Comparison of ENCODE assay signal across 30 mouse cellular contexts in genomic region chr10:22696864-22697263, GRCm38 (mm10). TPM values are rescaled to one million over a fixed set of nuclear protein-coding genes. Genes with fewer than 3 reads are reported as not detected.
A peak's percentile ranks its signal among the peaks of the same experiment; 100 is the strongest.
DNase-seq lines count a peak whose midpoint lies in the region; ATAC-seq and TF ChIP-seq lines count a peak whose summit lies in the region.
"Had no signal": no experiment of that assay in that cellular context is flagged by ENCODE, and none has a peak within 500 bp of the region (broad histone marks: within the 10 kb centered on the region; RNA-seq: fewer than 3 reads in every experiment).

No protein-coding gene starts in this region.

- POLR2A ChIA-PET in Patski (lab: Charles Lee): no interaction called here

- H3K27me3 ChIP-seq in ES-Bruce4 (ENCODE audit: control insufficient read depth, insufficient read depth, low read length, poor library complexity, severe bottlenecking) (no peaks in the 10 kb centered on the region), Patski (no peaks in the 10 kb centered on the region)
- H3K27me3 ChIP-seq: CH12.LX; embryonic facial prominence, embryonic 13.5 days; forebrain, embryonic 13.5 days; heart, embryonic 12.5 days; heart, embryonic 15.5 days; hindbrain, embryonic 12.5 days; hindbrain, embryonic 15.5 days had no signal

- ATAC-seq in Patski: peak; percentile 54
- no peak for ATAC-seq in activated CD4-positive, CD25-positive, alpha-beta regulatory T cell, adult 4 months
- ATAC-seq: forebrain, embryonic 13.5 days; forebrain, embryonic 16.5 days; intestine, postnatal 0 days had no signal

- H3K27ac ChIP-seq in left cerebral cortex, adult 2 months: peak overlapping the region; percentile 20; the same call in 1 of the 2 replicates
- H3K27ac ChIP-seq in ES-Bruce4 (ENCODE audit: insufficient read depth, low read length): no peak overlapping the region
- H3K27ac ChIP-seq: embryonic facial prominence, embryonic 10.5 days; embryonic facial prominence, embryonic 13.5 days; forebrain, embryonic 10.5 days; forebrain, embryonic 13.5 days; heart, embryonic 15.5 days; hindbrain, embryonic 12.5 days; hindbrain, embryonic 15.5 days had no signal

- no peak overlapping the region for H3K9ac ChIP-seq in ES-Bruce4 (ENCODE audit: low read depth, poor library complexity, severe bottlenecking)
- H3K9ac ChIP-seq: embryonic facial prominence, embryonic 13.5 days; forebrain, embryonic 13.5 days; heart, embryonic 12.5 days; heart, embryonic 15.5 days; hindbrain, embryonic 12.5 days; hindbrain, embryonic 15.5 days had no signal

- no peak for TF ChIP-seq CTCF in left cerebral cortex, adult 2 months (IDR thresholded peaks at IDR 0.05)
- TF ChIP-seq CTCF in ES-Bruce4 (IDR thresholded peaks at IDR 0.05; ENCODE audit: low read depth, low read length): no peak
- TF ChIP-seq CTCF in Patski (IDR thresholded peaks at IDR 0.05): no peak

- no peaks in the 10 kb centered on the region for H3K9me3 ChIP-seq in ES-Bruce4 (replicated peaks; ENCODE audit: control insufficient read depth, insufficient read depth, low read length, poor library complexity, severe bottlenecking)
- H3K9me3 ChIP-seq: embryonic facial prominence, embryonic 10.5 days; embryonic facial prominence, embryonic 13.5 days; forebrain, embryonic 10.5 days; forebrain, embryonic 13.5 days; heart, embryonic 12.5 days; heart, embryonic 15.5 days; hindbrain, embryonic 12.5 days; hindbrain, embryonic 15.5 days had no signal

- peaks cover 6% of the 10 kb centered on the region for H3K4me1 ChIP-seq in ES-Bruce4 (ENCODE audit: control insufficient read depth, insufficient read depth, low read length)
- H3K4me1 ChIP-seq: embryonic facial prominence, embryonic 10.5 days; hindbrain, embryonic 15.5 days had no signal

- in situ Hi-C loops in Patski (cut with MboI; ENCODE audit: low pct_unique_long_range_greater_than_20kb): no loop called here

- peak; percentile 78 for DNase-seq in heart, adult 11 months
- DNase-seq in heart, postnatal 4 days: no peak
- no peak for DNase-seq in left cerebral cortex, adult 2 months (ENCODE audit: extremely low spot score in 1 of 2, low spot score in 2 of 2)
- DNase-seq in left cerebral cortex, adult 9 months (ENCODE audit: low spot score in 2 of 2): no peak
- DNase-seq in Patski (ENCODE audit: low read depth, low spot score): peak; percentile 25
- no peak for DNase-seq in kidney, postnatal 4 days
- DNase-seq: adrenal gland, adult 2 months; adrenal gland, postnatal 25 days; B cell, adult 2 months; cerebellum, adult 11-12 months; cerebellum, adult 8-10 months; cerebellum, postnatal 10 days; cerebellum, postnatal 36 days; embryo, embryonic 11 days; gastrocnemius, postnatal 25 days; heart, postnatal 10 days; heart, postnatal 36 days had no signal

- H3K4me3 ChIP-seq in left cerebral cortex, adult 2 months: no peak overlapping the region
- no peak overlapping the region for H3K4me3 ChIP-seq in ES-Bruce4 (ENCODE audit: low read depth, low read length)
- H3K4me3 ChIP-seq: embryonic facial prominence, embryonic 10.5 days; embryonic facial prominence, embryonic 13.5 days; forebrain, embryonic 10.5 days; forebrain, embryonic 13.5 days; heart, embryonic 12.5 days; heart, embryonic 15.5 days; hindbrain, embryonic 12.5 days; hindbrain, embryonic 15.5 days had no signal

- H3K36me3 ChIP-seq in ES-Bruce4 (ENCODE audit: control insufficient read depth, insufficient read depth, low read length, poor library complexity, severe bottlenecking): no peaks in the 10 kb centered on the region
- H3K36me3 ChIP-seq: heart, embryonic 15.5 days had no signal

- TF ChIP-seq EP300 in ES-Bruce4 (IDR thresholded peaks at IDR 0.05; ENCODE audit: insufficient read depth, low read depth, low read length): 0 out of 2 replicates have a peak, but pooled peaks have one; percentile 5

- CTCF ChIA-PET in Patski (lab: Charles Lee): interaction anchor here (0.7 to 1.2 kb wide), 4 partner anchors 18 to 24 kb away, joined by 3 to 4 read pairs (median 4); no protein-coding TSS in a partner anchor

- no peak for TF ChIP-seq POLR2A in ES-Bruce4 (IDR thresholded peaks at IDR 0.05; ENCODE audit: insufficient read depth, low read length)

- intact Hi-C loops in left cerebral cortex, adult 2 months (cut with DNase I): no loop called here

RNA-seq across cellular contexts. Expression of gene Tbpl1, which starts 34.9 kb away (rescaled TPM):
- total RNA-seq in heart, postnatal 4 days (2021): 10 to 100 TPM; 28.8 to 31.7 TPM
- 10 to 100 TPM; 67.7 to 69.6 TPM for total RNA-seq in left cerebral cortex, adult 2 months (2021)
- polyA plus RNA-seq in ES-Bruce4 (2011; ENCODE audit: insufficient read depth, insufficient read length, low read depth, missing spikeins) (42.9 and 46.1 TPM in 2 replicates), Patski (2021) (38.3 TPM)
- 10 to 100 TPM; 54.2 to 76.9 TPM for polyA plus RNA-seq in activated CD4-positive, CD25-positive, alpha-beta regulatory T cell, adult 4 months (2017; shearing (Covaris generic))

RNA-seq across cellular contexts. Expression of gene Slc2a12, which starts 52.1 kb away (rescaled TPM):
- total RNA-seq in heart, postnatal 4 days (2021): 10 to 100 TPM in 1 of 2 experiments, 1 to 10 TPM in 1; 5.9 to 10.9 TPM
- 1 to 10 TPM; 4.2 to 4.6 TPM for total RNA-seq in left cerebral cortex, adult 2 months (2021)
- polyA plus RNA-seq in ES-Bruce4 (2011; ENCODE audit: insufficient read depth, insufficient read length, low read depth, missing spikeins) (1.5 and 2.9 TPM in 2 replicates), Patski (2021) (not detected)
- not detected for polyA plus RNA-seq in activated CD4-positive, CD25-positive, alpha-beta regulatory T cell, adult 4 months (2017; shearing (Covaris generic))

Comparison
In these comparisons a context has a peak if more than half of its experiments do, and no peak if none do; other contexts are left out.
1. DNase-seq: peak in heart, adult 11 months (single experiment) and Patski (single experiment); none in heart, postnatal 4 days (single experiment), left cerebral cortex, adult 2 months (0 of 2), left cerebral cortex, adult 9 months (0 of 2) and kidney, postnatal 4 days (0 of 2).